Mouse (Mus musculus) kidney, adult 2 months (tissue): ENCODE measurements around the gene Bik.

Experiments used
- CTCF ChIP-seq: fragments of 200-500 bp; conservative IDR thresholded peaks from 2 replicates; pipeline ENCODE4 v1.5.1; 2011; ENCODE audit warnings: low read depth, mild to moderate bottlenecking, control low read depth, low read length, moderate library complexity, mixed read lengths; ENCODE audit not compliant: insufficient read depth, insufficient read length
- POLR2A ChIP-seq: fragments of 200-500 bp; IDR thresholded peaks from one replicate; pipeline ENCODE4 v1.6.1; 2011; ENCODE audit warnings: low read depth, low read length, control low read depth

DNA sequence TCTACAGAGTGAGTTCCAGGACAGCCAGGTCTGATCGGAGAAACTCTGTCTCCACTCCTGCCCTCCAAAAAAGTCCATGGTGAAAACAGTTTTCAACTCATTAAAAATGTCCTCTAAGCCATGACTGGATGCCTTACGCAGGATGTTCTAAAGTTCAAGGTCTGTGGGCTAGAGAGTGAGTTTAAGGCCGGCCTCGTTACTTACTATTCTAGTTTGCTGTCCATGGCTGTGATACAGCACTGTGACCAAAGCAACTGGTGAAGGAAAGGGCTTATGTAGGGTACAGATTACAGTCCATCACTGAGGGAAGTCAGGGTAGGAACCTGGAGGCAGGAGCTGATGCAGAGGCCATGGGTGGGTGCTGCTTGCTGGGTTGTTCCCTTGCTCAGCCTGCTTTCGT is 41.9 kb downstream of the Bik start:
- TF ChIP-seq CTCF (no peak), POLR2A (no peak)
